Mouse (Mus musculus): ENCODE data around the gene Cpeb4. TPM values are rescaled to one million over a fixed set of nuclear protein-coding genes. Genes with fewer than 3 reads are reported as not detected.
A peak's percentile ranks its signal among the peaks of the same experiment; 100 is the strongest.

Cpeb4 gene
- polyA plus RNA-seq, 1 experiment, result 38.1 TPM

DNA sequence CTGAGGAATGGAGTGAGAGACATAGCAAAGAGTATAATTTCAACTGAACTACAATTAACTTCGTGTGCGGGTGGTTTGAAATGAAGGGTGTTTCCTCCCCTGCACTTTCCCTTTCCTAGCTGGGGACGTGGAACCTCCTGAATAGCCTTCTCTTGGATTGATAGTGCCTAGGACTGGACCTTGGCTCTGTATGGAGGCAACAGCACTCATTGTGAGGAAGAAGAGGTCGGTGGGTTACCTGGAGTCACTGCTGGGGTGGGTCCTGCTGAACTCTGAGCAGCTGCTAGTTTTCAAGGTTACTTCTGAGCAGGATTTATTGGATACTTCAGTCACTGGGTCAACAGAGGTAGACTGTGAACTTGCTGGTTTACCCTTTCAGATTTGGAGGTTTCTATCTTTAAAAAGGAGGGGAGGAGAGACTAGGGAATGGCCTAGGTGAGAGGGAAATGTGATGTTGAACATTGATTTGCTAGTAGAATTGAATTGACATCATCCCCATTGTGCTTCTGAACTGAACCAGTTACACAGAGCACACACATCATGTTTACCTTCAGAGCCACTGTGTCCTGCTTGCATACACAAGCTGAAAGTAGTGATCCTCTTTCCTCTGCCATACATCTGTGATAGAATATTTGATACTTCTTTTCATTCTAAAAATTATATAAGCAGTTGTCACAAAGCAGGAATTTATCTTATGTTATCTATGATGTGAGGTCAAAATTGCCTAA lies 24.2 kb downstream of the Cpeb4 start:
- WGBS, result 81% methylated on average over 4 of the region's 4 CpGs
- H3K27ac ChIP-seq (ENCODE audit: control insufficient read depth, insufficient read depth, low read depth, low read length, poor library complexity), result peak overlapping the region; percentile 40
- H3K4me1 ChIP-seq (ENCODE audit: control insufficient read depth, insufficient read depth, low read length), result peaks cover 1% of the 10 kb centered on the region; the same call in 1 of the 2 replicates
- TF ChIP-seq POLR2A (IDR thresholded peaks at IDR 0.05; ENCODE audit: borderline replicate concordance, control insufficient read depth, low read depth, low read length), result no peak
- TF ChIP-seq CTCF (IDR thresholded peaks at IDR 0.05; ENCODE audit: control insufficient read depth, insufficient read depth, low read length), result no peak
- H3K4me3 ChIP-seq (replicated peaks; ENCODE audit: control insufficient read depth, low read depth, low read length), result no peak overlapping the region

DNA sequence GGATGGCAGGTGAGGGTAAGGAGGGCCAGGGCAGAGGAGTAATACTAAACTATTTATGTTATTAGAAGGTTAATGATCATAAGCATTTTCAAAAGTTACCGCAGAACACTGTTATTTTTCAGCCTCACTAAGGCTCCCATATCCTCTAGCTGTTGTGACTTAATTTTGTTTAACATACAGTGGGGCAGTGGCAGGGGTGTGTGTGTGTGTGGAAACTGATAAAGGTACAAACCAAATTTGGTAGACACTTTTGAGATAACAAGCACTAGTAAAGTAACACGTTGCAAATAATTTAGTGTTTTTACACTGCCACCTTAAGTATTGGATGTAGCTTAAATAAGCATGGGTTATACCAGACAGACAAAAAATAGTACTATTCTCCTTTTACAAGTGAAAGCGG lies 24.9 kb downstream of the Cpeb4 start:
- Histone ChIP-seq H3K4me3 (replicated peaks; ENCODE audit: control insufficient read depth, low read depth, low read length) (no peak overlapping the region), H3K27ac (ENCODE audit: control insufficient read depth, insufficient read depth, low read depth, low read length, poor library complexity) (no peak overlapping the region), H3K4me1 (ENCODE audit: control insufficient read depth, insufficient read depth, low read length) (peaks cover 1% of the 10 kb centered on the region; the same call in 1 of the 2 replicates)
- TF ChIP-seq CTCF (IDR thresholded peaks at IDR 0.05; ENCODE audit: control insufficient read depth, insufficient read depth, low read length) (no peak), POLR2A (IDR thresholded peaks at IDR 0.05; ENCODE audit: borderline replicate concordance, control insufficient read depth, low read depth, low read length) (no peak)
- WGBS, result 72% methylated on average over 3 of the region's 3 CpGs

DNA sequence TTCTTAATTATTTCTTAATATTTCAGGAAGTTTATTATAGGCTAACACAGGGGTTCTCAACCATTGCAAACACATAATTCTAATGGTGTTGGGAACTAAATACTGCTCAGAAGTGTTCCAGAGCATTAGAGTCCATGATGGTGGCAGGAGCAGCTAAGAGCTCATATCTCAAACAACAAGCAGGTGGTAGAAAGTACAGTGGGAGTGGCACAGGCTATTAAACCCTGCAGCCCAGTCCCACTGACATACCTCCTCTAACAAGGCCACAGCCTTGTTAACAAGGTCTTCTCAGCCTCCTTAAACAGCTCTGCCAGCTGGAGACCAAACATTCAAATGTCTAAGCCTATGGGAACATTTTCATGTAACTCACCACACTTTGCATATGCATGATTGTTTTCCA lies 27.2 kb downstream of the Cpeb4 start:
- Histone ChIP-seq H3K27ac (ENCODE audit: control insufficient read depth, insufficient read depth, low read depth, low read length, poor library complexity) (no peak overlapping the region), H3K4me1 (ENCODE audit: control insufficient read depth, insufficient read depth, low read length) (peaks cover 1% of the 10 kb centered on the region; the same call in 1 of the 2 replicates), H3K4me3 (replicated peaks; ENCODE audit: control insufficient read depth, low read depth, low read length) (no peak overlapping the region)
- TF ChIP-seq POLR2A (IDR thresholded peaks at IDR 0.05; ENCODE audit: borderline replicate concordance, control insufficient read depth, low read depth, low read length) (no peak), CTCF (IDR thresholded peaks at IDR 0.05; ENCODE audit: control insufficient read depth, insufficient read depth, low read length) (no peak)

DNA sequence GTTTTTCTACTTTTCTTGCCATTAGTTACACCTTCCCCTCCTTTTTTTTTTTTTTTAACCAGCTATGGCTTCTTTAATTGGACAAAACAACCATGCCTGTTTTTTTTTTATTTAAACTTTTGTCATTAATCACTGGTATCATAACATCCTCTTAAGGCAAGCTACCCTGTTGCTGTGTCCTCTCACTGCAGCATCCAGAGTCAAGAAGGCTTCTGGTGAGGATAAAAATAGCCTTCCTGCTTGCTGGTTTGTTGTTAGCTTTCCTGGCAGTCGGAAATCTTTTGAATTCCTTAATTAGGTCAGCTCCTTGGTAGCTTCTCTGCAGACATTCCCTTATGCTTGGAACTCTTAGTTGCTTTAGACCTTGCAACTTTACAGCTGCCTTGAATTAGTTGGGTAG lies 28.7 kb downstream of the Cpeb4 start:
- TF ChIP-seq POLR2A (IDR thresholded peaks at IDR 0.05; ENCODE audit: borderline replicate concordance, control insufficient read depth, low read depth, low read length) (no peak), CTCF (IDR thresholded peaks at IDR 0.05; ENCODE audit: control insufficient read depth, insufficient read depth, low read length) (no peak)
- Histone ChIP-seq H3K4me3 (replicated peaks; ENCODE audit: control insufficient read depth, low read depth, low read length) (no peak overlapping the region), H3K27ac (ENCODE audit: control insufficient read depth, insufficient read depth, low read depth, low read length, poor library complexity) (no peak overlapping the region), H3K4me1 (ENCODE audit: control insufficient read depth, insufficient read depth, low read length) (peaks cover 1% of the 10 kb centered on the region; the same call in 1 of the 2 replicates)
- WGBS, result 26% methylated on average over 1 of the region's 1 CpGs

DNA sequence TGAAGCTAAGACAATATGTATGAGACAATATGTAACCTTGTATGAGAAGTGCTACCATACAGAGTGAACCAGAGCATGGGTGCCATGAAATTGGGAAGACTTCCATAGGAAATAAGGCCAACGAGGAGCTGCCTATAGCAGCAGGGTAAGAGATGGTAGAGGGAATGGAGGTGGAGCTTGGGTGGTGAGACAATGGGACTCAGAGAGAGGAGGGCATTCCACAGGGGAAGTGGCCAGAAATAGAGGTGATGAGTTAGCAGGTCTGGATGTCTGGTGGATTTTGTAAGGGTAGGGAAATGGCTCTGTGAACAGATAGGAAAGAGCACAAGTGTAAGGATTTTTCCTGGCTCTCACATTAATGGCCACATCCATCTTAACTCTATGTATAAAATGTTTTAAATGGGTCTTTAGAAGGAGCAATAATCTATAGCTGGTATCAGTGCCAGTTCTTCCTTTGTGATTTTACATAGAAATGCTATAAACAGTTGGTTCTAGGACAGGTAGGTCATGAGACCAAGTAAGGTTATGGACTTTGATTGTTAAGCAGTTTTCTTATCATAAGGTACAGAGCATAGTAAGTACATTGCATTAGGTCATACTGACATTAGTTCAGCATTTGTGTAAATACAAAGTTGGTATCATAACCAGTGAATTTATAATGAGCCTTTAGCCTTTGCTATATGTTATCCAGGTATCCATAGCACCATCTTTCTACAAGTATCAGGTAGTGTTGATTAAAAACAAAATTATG lies 30.4 kb downstream of the Cpeb4 start:
- TF ChIP-seq CTCF (IDR thresholded peaks at IDR 0.05; ENCODE audit: control insufficient read depth, insufficient read depth, low read length) (no peak), POLR2A (IDR thresholded peaks at IDR 0.05; ENCODE audit: borderline replicate concordance, control insufficient read depth, low read depth, low read length) (no peak)
- WGBS, result 75% methylated on average over 1 of the region's 1 CpGs
- Histone ChIP-seq H3K27ac (ENCODE audit: control insufficient read depth, insufficient read depth, low read depth, low read length, poor library complexity) (no peak overlapping the region), H3K4me3 (replicated peaks; ENCODE audit: control insufficient read depth, low read depth, low read length) (no peak overlapping the region), H3K4me1 (ENCODE audit: control insufficient read depth, insufficient read depth, low read length) (no peaks in the 10 kb centered on the region; the same call in 1 of the 2 replicates)

DNA sequence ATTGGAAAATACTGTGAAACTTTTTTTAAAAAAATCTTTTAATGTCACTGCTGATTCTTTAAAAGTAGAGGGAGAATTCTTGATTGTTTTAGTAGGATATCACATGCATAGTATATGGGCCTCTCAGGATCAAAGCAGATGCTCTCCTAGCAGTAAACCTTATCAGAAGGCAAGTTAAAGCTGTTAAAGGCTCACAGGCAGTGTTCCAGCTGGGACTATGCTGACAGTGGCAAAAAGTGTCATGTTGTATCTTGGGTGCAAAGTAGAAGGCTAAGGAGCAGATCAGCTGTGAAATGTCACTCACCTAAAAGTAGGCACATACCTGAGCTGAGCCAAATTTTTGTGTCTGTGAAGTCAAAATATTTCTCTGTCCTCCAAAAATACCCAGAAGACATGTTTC lies 34.5 kb downstream of the Cpeb4 start:
- H3K27ac ChIP-seq (ENCODE audit: control insufficient read depth, insufficient read depth, low read depth, low read length, poor library complexity), result no peak overlapping the region

DNA sequence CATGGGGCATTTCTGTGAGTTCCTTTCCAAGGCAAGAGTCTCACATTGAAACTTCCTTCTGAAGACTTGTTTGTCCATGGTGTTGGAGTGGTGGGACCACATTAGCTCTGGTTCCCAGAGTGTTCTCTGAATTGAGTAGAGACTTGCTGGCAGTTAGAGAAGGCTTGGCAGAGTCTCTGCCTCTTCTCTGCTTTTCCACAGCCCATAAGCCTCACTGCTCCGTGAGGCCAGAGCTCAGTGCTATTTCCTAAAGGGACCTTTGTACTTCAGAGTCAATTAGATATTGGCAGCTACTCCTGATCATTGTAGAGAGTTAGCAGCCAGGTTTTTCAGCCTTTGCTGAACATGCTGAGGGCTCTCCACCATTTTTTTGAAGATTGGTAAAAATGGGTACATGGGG lies 35.6 kb downstream of the Cpeb4 start:
- H3K4me3 ChIP-seq (replicated peaks; ENCODE audit: control insufficient read depth, low read depth, low read length), result no peak overlapping the region
- 89% methylated on average over 1 of the region's 1 CpGs for WGBS
- TF ChIP-seq POLR2A (IDR thresholded peaks at IDR 0.05; ENCODE audit: borderline replicate concordance, control insufficient read depth, low read depth, low read length) (no peak), CTCF (IDR thresholded peaks at IDR 0.05; ENCODE audit: control insufficient read depth, insufficient read depth, low read length) (no peak)
- H3K27ac ChIP-seq (ENCODE audit: control insufficient read depth, insufficient read depth, low read depth, low read length, poor library complexity), result no peak overlapping the region
- no peaks in the 10 kb centered on the region for H3K4me1 ChIP-seq (ENCODE audit: control insufficient read depth, insufficient read depth, low read length)

More for the DNA sequence above, 34.5 kb downstream of the Cpeb4 start:
- no peaks in the 10 kb centered on the region; the same call in 1 of the 2 replicates for H3K4me1 ChIP-seq (ENCODE audit: control insufficient read depth, insufficient read depth, low read length)
- no peak overlapping the region for H3K4me3 ChIP-seq (replicated peaks; ENCODE audit: control insufficient read depth, low read depth, low read length)
- no peak for TF ChIP-seq POLR2A (IDR thresholded peaks at IDR 0.05; ENCODE audit: borderline replicate concordance, control insufficient read depth, low read depth, low read length)
- no peak for TF ChIP-seq CTCF (IDR thresholded peaks at IDR 0.05; ENCODE audit: control insufficient read depth, insufficient read depth, low read length)

DNA sequence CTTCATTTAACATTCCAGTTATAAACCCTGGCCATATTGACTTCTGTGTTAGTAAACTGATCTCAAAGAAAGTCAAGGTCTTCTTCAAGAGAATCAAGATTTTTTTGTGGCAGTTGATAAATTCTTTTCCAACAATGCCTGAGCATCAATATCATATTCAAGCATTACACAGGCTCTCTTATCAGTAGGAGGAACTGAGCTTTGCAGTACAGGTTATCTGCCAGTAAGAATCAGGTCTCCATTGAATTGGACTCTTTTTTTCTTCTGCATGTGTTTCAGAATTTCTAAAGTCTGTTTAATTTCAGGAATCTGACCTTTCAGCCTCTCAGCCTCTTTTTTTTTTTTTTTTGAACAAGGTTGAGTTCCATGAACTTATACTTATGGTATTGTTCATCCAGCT lies 40.9 kb downstream of the Cpeb4 start:
- Histone ChIP-seq H3K4me3 (replicated peaks; ENCODE audit: control insufficient read depth, low read depth, low read length) (no peak overlapping the region), H3K4me1 (ENCODE audit: control insufficient read depth, insufficient read depth, low read length) (no peaks in the 10 kb centered on the region), H3K27ac (ENCODE audit: control insufficient read depth, insufficient read depth, low read depth, low read length, poor library complexity) (no peak overlapping the region)
- TF ChIP-seq CTCF (IDR thresholded peaks at IDR 0.05; ENCODE audit: control insufficient read depth, insufficient read depth, low read length) (no peak), POLR2A (IDR thresholded peaks at IDR 0.05; ENCODE audit: borderline replicate concordance, control insufficient read depth, low read depth, low read length) (no peak)
